27 mouse cellular contexts compared by ENCODE assay signal in the genomic region with DNA sequence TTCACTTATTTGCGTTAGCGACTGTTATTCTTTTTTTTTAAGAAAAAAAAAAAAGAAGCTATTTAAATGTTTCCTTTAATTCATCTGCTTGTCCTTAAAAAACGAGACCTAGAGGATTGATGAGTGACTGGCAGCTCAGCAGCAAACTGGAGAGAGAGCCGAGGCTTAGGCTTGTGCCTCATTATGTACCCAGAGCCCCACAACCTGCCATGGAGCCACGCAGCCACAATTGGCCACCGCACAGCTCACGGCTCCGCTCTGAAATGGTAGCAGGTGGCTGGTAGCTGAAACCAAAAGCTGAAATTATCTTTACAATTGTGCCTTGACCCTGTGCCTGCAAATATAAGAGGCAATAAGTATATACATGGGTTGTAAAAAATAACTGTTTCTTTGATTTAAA.
DNase-seq lines count a peak whose midpoint lies in the region; ATAC-seq lines count a peak whose summit lies in the region.
"Had no signal": no experiment of that assay in that cellular context is flagged by ENCODE, and none has a peak within 500 bp of the region (broad histone marks: within the 10 kb centered on the region; RNA-seq: fewer than 3 reads in every experiment).

No protein-coding gene starts in this region.

- no peaks in the 10 kb centered on the region for H3K9me3 ChIP-seq in forebrain, embryonic 13.5 days (replicated peaks)
- H3K9me3 ChIP-seq in forebrain, embryonic 11.5 days (ENCODE audit: control insufficient read depth, low read length), result no peaks in the 10 kb centered on the region
- H3K9me3 ChIP-seq in midbrain, embryonic 12.5 days, result no peaks in the 10 kb centered on the region
- no peaks in the 10 kb centered on the region for H3K9me3 ChIP-seq in midbrain, embryonic 11.5 days (ENCODE audit: control insufficient read depth, low read length)
- H3K9me3 ChIP-seq: heart, embryonic 12.5 days; neural tube, embryonic 15.5 days had no signal

- no peak overlapping the region for H3K4me2 ChIP-seq in forebrain, embryonic 13.5 days
- H3K4me2 ChIP-seq in forebrain, embryonic 11.5 days (ENCODE audit: low read depth, low read length, severe bottlenecking), result no peak overlapping the region
- H3K4me2 ChIP-seq in midbrain, embryonic 12.5 days (replicated peaks), result no peak overlapping the region
- H3K4me2 ChIP-seq in midbrain, embryonic 11.5 days, result no peak overlapping the region
- H3K4me2 ChIP-seq: heart, embryonic 12.5 days; hindbrain, embryonic 14.5 days; liver, embryonic 11.5 days; neural tube, embryonic 15.5 days had no signal

- no peaks in the 10 kb centered on the region for H3K27me3 ChIP-seq in forebrain, embryonic 13.5 days
- H3K27me3 ChIP-seq in forebrain, embryonic 11.5 days (ENCODE audit: control insufficient read depth, insufficient read depth, low read length), result no peaks in the 10 kb centered on the region
- H3K27me3 ChIP-seq in midbrain, embryonic 12.5 days, result no peaks in the 10 kb centered on the region
- no peaks in the 10 kb centered on the region for H3K27me3 ChIP-seq in midbrain, embryonic 11.5 days (ENCODE audit: control insufficient read depth, insufficient read depth, low read length)
- H3K27me3 ChIP-seq: heart, embryonic 12.5 days; neural tube, embryonic 15.5 days had no signal

- H3K27ac ChIP-seq in forebrain, embryonic 13.5 days, result no peak overlapping the region
- H3K27ac ChIP-seq in forebrain, embryonic 11.5 days (ENCODE audit: low read depth, low read length), result no peak overlapping the region
- no peak overlapping the region for H3K27ac ChIP-seq in midbrain, embryonic 12.5 days (replicated peaks)
- H3K27ac ChIP-seq in midbrain, embryonic 11.5 days (ENCODE audit: low read depth, low read length), result no peak overlapping the region
- H3K27ac ChIP-seq: hindbrain, embryonic 14.5 days; neural tube, embryonic 15.5 days had no signal

- peak; percentile 78 for ATAC-seq in forebrain, embryonic 13.5 days
- ATAC-seq in forebrain, embryonic 11.5 days (replicated peaks; ENCODE audit: low FRiP score), result no peak
- ATAC-seq in midbrain, embryonic 12.5 days (ENCODE audit: low FRiP score, low read depth), result peak; percentile 52; the same call in 1 of the 2 replicates
- no peak for ATAC-seq in midbrain, embryonic 11.5 days (ENCODE audit: low FRiP score)
- ATAC-seq: activated CD4-positive, CD25-positive, alpha-beta regulatory T cell, adult 4 months; CD4-positive, CD25-positive, alpha-beta regulatory T cell, adult 4 months; midbrain, embryonic 16.5 days had no signal

- H3K4me3 ChIP-seq in forebrain, embryonic 13.5 days, result no peak overlapping the region
- H3K4me3 ChIP-seq in forebrain, embryonic 11.5 days (ENCODE audit: low read depth, low read length), result no peak overlapping the region
- H3K4me3 ChIP-seq in midbrain, embryonic 12.5 days, result no peak overlapping the region
- no peak overlapping the region for H3K4me3 ChIP-seq in midbrain, embryonic 11.5 days (ENCODE audit: low read depth, low read length)
- H3K4me3 ChIP-seq: heart, embryonic 12.5 days; neural tube, embryonic 15.5 days had no signal

- WGBS in forebrain, embryonic 13.5 days, result 59% methylated on average over 8 of the region's 8 CpGs
- 73% methylated on average over 8 of the region's 8 CpGs for WGBS in forebrain, embryonic 11.5 days
- 79% methylated on average over 8 of the region's 8 CpGs for WGBS in midbrain, embryonic 12.5 days
- 83% methylated on average over 8 of the region's 8 CpGs for WGBS in midbrain, embryonic 11.5 days

- no peak for DNase-seq in forebrain, embryonic 11.5 days (ENCODE audit: low spot score)
- peak; percentile 28 to 49 for DNase-seq in layer of hippocampus, postnatal 14 days (ENCODE audit: low spot score in 2 of 2)
- DNase-seq in layer of hippocampus, adult 8-10 months (ENCODE audit: low spot score in 2 of 2), result no peak
- DNase-seq in midbrain, embryonic 11.5 days (ENCODE audit: low spot score, missing footprints), result no peak
- DNase-seq in right cerebral cortex, postnatal 4 days, result peak; percentile 25
- DNase-seq in ovary, postnatal 14 days (ENCODE audit: low spot score), result no peak
- DNase-seq: adrenal gland, postnatal 10 days; cerebellum, adult 11 months; cerebellum, postnatal 25 days; embryo, embryonic 11 days; gastrocnemius, postnatal 10 days; heart, adult 11 months; heart, postnatal 14 days; kidney, adult 8-10 months; kidney, postnatal 14 days; layer of hippocampus, adult 9-11 months; lung, adult 18-20 months; thymus, postnatal 4 days had no signal

- no peak overlapping the region for H3K9ac ChIP-seq in forebrain, embryonic 13.5 days
- H3K9ac ChIP-seq in forebrain, embryonic 11.5 days (ENCODE audit: low read length), result no peak overlapping the region
- no peak overlapping the region for H3K9ac ChIP-seq in midbrain, embryonic 12.5 days (replicated peaks)
- no peak overlapping the region for H3K9ac ChIP-seq in midbrain, embryonic 11.5 days (ENCODE audit: low read length)
- H3K9ac ChIP-seq: heart, embryonic 12.5 days; hindbrain, embryonic 14.5 days; neural tube, embryonic 15.5 days had no signal

- H3K4me1 ChIP-seq in forebrain, embryonic 13.5 days, result no peaks in the 10 kb centered on the region
- H3K4me1 ChIP-seq in forebrain, embryonic 11.5 days (replicated peaks; ENCODE audit: control insufficient read depth, insufficient read depth, low read length), result no peaks in the 10 kb centered on the region
- H3K4me1 ChIP-seq in midbrain, embryonic 12.5 days, result no peaks in the 10 kb centered on the region
- H3K4me1 ChIP-seq in midbrain, embryonic 11.5 days (ENCODE audit: control insufficient read depth, insufficient read depth, low read length), result no peaks in the 10 kb centered on the region
- H3K4me1 ChIP-seq: heart, embryonic 12.5 days; neural tube, embryonic 15.5 days had no signal

- H3K36me3 ChIP-seq in forebrain, embryonic 13.5 days (ENCODE audit: poor library complexity, severe bottlenecking), result no peaks in the 10 kb centered on the region
- no peaks in the 10 kb centered on the region for H3K36me3 ChIP-seq in forebrain, embryonic 11.5 days (ENCODE audit: control insufficient read depth, insufficient read depth, low read length)
- no peaks in the 10 kb centered on the region for H3K36me3 ChIP-seq in midbrain, embryonic 12.5 days
- no peaks in the 10 kb centered on the region for H3K36me3 ChIP-seq in midbrain, embryonic 11.5 days (ENCODE audit: control insufficient read depth, insufficient read depth, low read length)
- H3K36me3 ChIP-seq: heart, embryonic 12.5 days; neural tube, embryonic 15.5 days had no signal

Comparison
In these comparisons a context has a peak if more than half of its experiments do, and no peak if none do; other contexts are left out.
1. ATAC-seq: peak in forebrain, embryonic 13.5 days (single experiment) and midbrain, embryonic 12.5 days (single experiment); none in forebrain, embryonic 11.5 days (single experiment) and midbrain, embryonic 11.5 days (single experiment).
2. DNase-seq: peak in layer of hippocampus, postnatal 14 days (2 of 2) and right cerebral cortex, postnatal 4 days (single experiment); none in forebrain, embryonic 11.5 days (single experiment), layer of hippocampus, adult 8-10 months (0 of 2), midbrain, embryonic 11.5 days (single experiment) and ovary, postnatal 14 days (single experiment).